Mouse (Mus musculus) cortical plate, adult 2 months (tissue): Measurements from ENCODE around the gene Ndufb7.

Experiments used
- CTCF ChIP-seq: fragments of 200-500 bp; IDR thresholded peaks from 2 replicates; pipeline ENCODE4 v1.5.1; 2011; ENCODE audit warnings: mild to moderate bottlenecking, control low read depth, low read length; ENCODE audit not compliant: insufficient read depth; ENCODE audit errors: extremely low read depth
- POLR2A ChIP-seq: fragments of 200-500 bp; IDR thresholded peaks from 2 replicates; pipeline ENCODE4 v1.6.1; 2011; ENCODE audit warnings: mild to moderate bottlenecking, low read length, control low read depth; ENCODE audit not compliant: insufficient read depth; ENCODE audit errors: extremely low read depth

GRCm38 (mm10) chr8:83598146-83598545, 31.7 kb downstream of the Ndufb7 start:
- TF ChIP-seq POLR2A (no peak), CTCF (no peak)
